Comparison of ENCODE assay signal across 8 mouse cellular contexts in the genomic region with DNA sequence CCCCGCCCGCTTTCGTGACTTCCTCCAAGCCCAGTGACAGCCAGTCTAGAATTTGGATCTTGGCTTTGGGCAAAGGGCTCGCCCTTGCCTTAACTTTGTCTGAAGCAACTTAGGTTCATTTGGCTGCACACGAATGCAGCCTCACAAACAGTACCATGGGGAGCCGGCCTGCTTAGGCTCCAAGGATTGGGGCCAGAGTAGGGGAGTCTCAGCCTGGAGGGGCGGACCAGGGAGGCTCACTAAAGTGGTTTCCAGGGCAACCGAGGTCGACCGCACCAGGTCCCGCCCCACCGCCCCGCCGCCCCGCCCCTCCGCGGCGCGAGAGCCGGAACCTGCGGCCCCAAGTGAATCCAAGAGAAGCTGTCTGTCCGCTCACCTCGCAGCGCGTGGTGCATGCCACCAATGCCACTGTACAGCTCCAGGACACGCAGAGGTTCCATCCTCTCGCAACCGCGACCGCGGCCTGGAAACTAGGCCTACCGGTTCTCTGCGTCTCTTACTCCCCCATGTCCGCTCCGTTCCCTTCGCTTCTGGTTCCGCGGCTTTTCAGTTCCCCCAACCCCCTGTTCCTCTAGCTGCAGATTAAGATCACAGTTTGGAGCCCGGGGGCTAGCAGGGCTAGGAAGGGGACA. TPM values are rescaled to one million over a fixed set of nuclear protein-coding genes. Genes with fewer than 3 reads are reported as not detected.
DNase-seq lines count a peak whose midpoint lies in the region; ATAC-seq and TF ChIP-seq lines count a peak whose summit lies in the region.

Gene Trdmt1, minus strand, starts transcription at position 476 of the 632 bp plus-strand sequence.

- peak within 1 kb of the TSS; percentile 59 for H3K4me2 ChIP-seq in embryonic facial prominence, embryonic 15.5 days (replicated peaks)
- H3K4me2 ChIP-seq in limb, embryonic 14.5 days (replicated peaks; ENCODE audit: low read depth, low read length, severe bottlenecking): peak within 1 kb of the TSS; percentile 68
- H3K4me2 ChIP-seq in midbrain, embryonic 16.5 days (ENCODE audit: low read length): peak within 1 kb of the TSS; percentile 79

- no peak for TF ChIP-seq CTCF in bone marrow macrophage, adult 2 months (IDR thresholded peaks at IDR 0.05; ENCODE audit: low read depth, low read length)
- no peak for TF ChIP-seq CTCF in spleen, adult 2 months (IDR thresholded peaks at IDR 0.05; ENCODE audit: extremely low read depth, insufficient read depth, insufficient read length, insufficient replicate concordance)

- H3K27me3 ChIP-seq in embryonic facial prominence, embryonic 15.5 days: no peaks in the 10 kb centered on the region
- no peaks in the 10 kb centered on the region for H3K27me3 ChIP-seq in limb, embryonic 14.5 days (ENCODE audit: control insufficient read depth, insufficient read depth, low read length)
- no peaks in the 10 kb centered on the region for H3K27me3 ChIP-seq in midbrain, embryonic 16.5 days (ENCODE audit: control insufficient read depth, insufficient read depth, low read depth, low read length)
- no peaks in the 10 kb centered on the region for H3K27me3 ChIP-seq in spleen, adult 2 months (ENCODE audit: control insufficient read depth, insufficient read depth, low read length)

- H3K4me3 ChIP-seq in bone marrow macrophage, adult 2 months (ENCODE audit: insufficient read depth, low read length): peak within 1 kb of the TSS; percentile 95
- peak within 1 kb of the TSS; percentile 66 for H3K4me3 ChIP-seq in embryonic facial prominence, embryonic 15.5 days (replicated peaks)
- peak within 1 kb of the TSS; percentile 60 for H3K4me3 ChIP-seq in limb, embryonic 14.5 days (replicated peaks; ENCODE audit: low read length)
- H3K4me3 ChIP-seq in midbrain, embryonic 16.5 days (ENCODE audit: low read depth, low read length): peak within 1 kb of the TSS; percentile 57
- peak within 1 kb of the TSS; percentile 92 for H3K4me3 ChIP-seq in spleen, adult 2 months (ENCODE audit: extremely low read depth, insufficient read depth, insufficient read length)

- no peaks in the 10 kb centered on the region for H3K36me3 ChIP-seq in embryonic facial prominence, embryonic 15.5 days
- no peaks in the 10 kb centered on the region for H3K36me3 ChIP-seq in limb, embryonic 14.5 days (ENCODE audit: control insufficient read depth, insufficient read depth, low read length)
- H3K36me3 ChIP-seq in midbrain, embryonic 16.5 days (ENCODE audit: control insufficient read depth, insufficient read depth, low read length): no peaks in the 10 kb centered on the region
- no peaks in the 10 kb centered on the region for H3K36me3 ChIP-seq in spleen, adult 2 months (ENCODE audit: control insufficient read depth, insufficient read depth, low read length)

- H3K9me3 ChIP-seq in embryonic facial prominence, embryonic 15.5 days (replicated peaks): no peaks in the 10 kb centered on the region
- no peaks in the 10 kb centered on the region for H3K9me3 ChIP-seq in limb, embryonic 14.5 days (ENCODE audit: control insufficient read depth, low read length)
- H3K9me3 ChIP-seq in midbrain, embryonic 16.5 days (replicated peaks; ENCODE audit: control insufficient read depth, low read length, poor library complexity, severe bottlenecking): no peaks in the 10 kb centered on the region

- H3K9ac ChIP-seq in embryonic facial prominence, embryonic 15.5 days: peak within 1 kb of the TSS; percentile 72
- peak within 1 kb of the TSS; percentile 80 for H3K9ac ChIP-seq in limb, embryonic 14.5 days (ENCODE audit: low read depth, low read length, severe bottlenecking)
- H3K9ac ChIP-seq in midbrain, embryonic 16.5 days (ENCODE audit: low read depth, low read length): peak within 1 kb of the TSS; percentile 73

- TF ChIP-seq POLR2A in bone marrow macrophage, adult 2 months (IDR thresholded peaks at IDR 0.05; ENCODE audit: borderline replicate concordance, low read depth, low read length): no peak
- peak; percentile 65; the same call in 1 of the 2 replicates for TF ChIP-seq POLR2A in limb, embryonic 14.5 days (IDR thresholded peaks at IDR 0.05; ENCODE audit: borderline replicate concordance, extremely low read depth, insufficient read depth, insufficient read length)
- TF ChIP-seq POLR2A in spleen, adult 2 months (IDR thresholded peaks at IDR 0.05; ENCODE audit: low read depth, low read length): peak; percentile 17

- WGBS in embryonic facial prominence, embryonic 15.5 days: under 1% methylated on average over 35 of the region's 39 CpGs
- 1% methylated on average over 36 of the region's 39 CpGs for WGBS in limb, embryonic 14.5 days
- WGBS in midbrain, embryonic 16.5 days: under 1% methylated on average over 39 of the region's 39 CpGs
- WGBS in spleen, adult 2 months: under 1% methylated on average over 35 of the region's 39 CpGs

- peak; percentile 83 to 85 for DNase-seq in B cell, adult 2 months
- DNase-seq in heart, adult 9 months (ENCODE audit: low spot score in 2 of 2): peak; percentile 86 to 90
- peak; percentile 82 for DNase-seq in kidney, adult 9 months
- DNase-seq in limb, embryonic 14.5 days (ENCODE audit: low spot score): peak; percentile 96
- DNase-seq in spleen, adult 2 months (ENCODE audit: low read depth in 1 of 2, low spot score in 2 of 2): peak; percentile 68 to 73

- peak within 1 kb of the TSS; percentile 98 for H3K27ac ChIP-seq in bone marrow macrophage, adult 2 months (ENCODE audit: insufficient read depth, low read depth, low read length)
- H3K27ac ChIP-seq in embryonic facial prominence, embryonic 15.5 days (replicated peaks): peak within 1 kb of the TSS; percentile 99
- peak within 1 kb of the TSS; percentile 95 for H3K27ac ChIP-seq in limb, embryonic 14.5 days (replicated peaks; ENCODE audit: low read depth, low read length)
- H3K27ac ChIP-seq in midbrain, embryonic 16.5 days (ENCODE audit: low read length): peak within 1 kb of the TSS; percentile 84
- peak within 1 kb of the TSS; percentile 94 for H3K27ac ChIP-seq in spleen, adult 2 months (ENCODE audit: insufficient read depth, low read length)

- H3K4me1 ChIP-seq in bone marrow macrophage, adult 2 months (ENCODE audit: control insufficient read depth, insufficient read depth, low read length): peaks cover 11% of the 10 kb centered on the region
- H3K4me1 ChIP-seq in embryonic facial prominence, embryonic 15.5 days: peaks cover 3% of the 10 kb centered on the region
- H3K4me1 ChIP-seq in limb, embryonic 14.5 days (ENCODE audit: control insufficient read depth, insufficient read depth, low read length): 0 out of 2 replicates have a peak, but pooled peaks cover 6% of the 10 kb centered on the region
- peaks cover 5% of the 10 kb centered on the region for H3K4me1 ChIP-seq in midbrain, embryonic 16.5 days (ENCODE audit: control insufficient read depth, insufficient read depth, low read length)
- peaks cover 2% of the 10 kb centered on the region; the same call in 1 of the 2 replicates for H3K4me1 ChIP-seq in spleen, adult 2 months (ENCODE audit: control insufficient read depth, insufficient read depth, insufficient read length)

- peak; percentile 97 for ATAC-seq in embryonic facial prominence, embryonic 15.5 days (ENCODE audit: insufficient number of reproducible peaks, low FRiP score, low TSS enrichment, low read depth)
- ATAC-seq in limb, embryonic 14.5 days (ENCODE audit: low FRiP score, low read depth): peak; percentile 99
- peak; percentile 98 for ATAC-seq in midbrain, embryonic 16.5 days

RNA-seq across cellular contexts. Expression of gene Trdmt1, which starts in this region (rescaled TPM):
- 3.9 and 6.9 TPM in 2 replicates for polyA plus RNA-seq in bone marrow macrophage, adult 2 months (2012; ENCODE audit: insufficient read depth, insufficient read length, missing spikeins)
- polyA plus RNA-seq in embryonic facial prominence, embryonic 15.5 days (2015; fragmentation: Nextera tagmentation; extraction: Ambion mirVana): 7.7 and 9.3 TPM in 2 replicates
- 7.5 and 9.7 TPM in 2 replicates for polyA plus RNA-seq in limb, embryonic 14.5 days (2012; rRNA removed)
- polyA plus RNA-seq in limb, embryonic 14.5 days (2014; fragmentation: Nextera tagmentation; extraction: Ambion mirVana): 12.6 and 13.7 TPM in 2 replicates
- polyA plus RNA-seq in midbrain, embryonic 16.5 days (2015; fragmentation: Nextera tagmentation; extraction: Ambion mirVana): 7.3 and 8.5 TPM in 2 replicates
- 1.1 and 1.2 TPM in 2 replicates for polyA plus RNA-seq in spleen, adult 2 months (2012; rRNA removed)

Comparison
In these comparisons a context has a peak if more than half of its experiments do, and no peak if none do; other contexts are left out.
1. Peak in every context shown above with its lines: DNase-seq, ATAC-seq, H3K4me3 ChIP-seq and H3K27ac ChIP-seq.